Mouse (Mus musculus) neural tube, embryonic 14.5 days (tissue): ENCODE measurements around the gene Asgr1. TPM values are rescaled to one million over a fixed set of nuclear protein-coding genes. Genes with fewer than 3 reads are reported as not detected.
"Not testable (repeated sequence)": the region's sequence is repeated elsewhere in the genome, so short reads cannot be mapped to it uniquely, and the experiment has no call there.

ENCODE experiments used
- ATAC-seq: fragments of 200-750 bp; cut with Nextera tagmentation; 2 replicates; pipeline ENCODE4 v1.8.0; 2017; ENCODE audit warnings: low read depth, mild to moderate bottlenecking, moderate TSS enrichment, moderate library complexity
- H3K27ac ChIP-seq: fragments of 300-500 bp; sonication (generic); 2 replicates; pipeline ENCODE4 v1.5.1; 2014; ENCODE audit warnings: low read depth, mild to moderate bottlenecking, control low read depth, low read length, moderate library complexity, mixed read lengths
- H3K27me3 ChIP-seq: fragments of 300-500 bp; sonication (generic); 2 replicates; pipeline ENCODE4 v1.6.1; 2014; ENCODE audit warnings: low read length; ENCODE audit not compliant: control insufficient read depth, insufficient read depth
- H3K36me3 ChIP-seq: fragments of 300-500 bp; sonication (generic); 2 replicates; pipeline ENCODE4 v1.6.1; 2014; ENCODE audit warnings: low read length, mixed read lengths; ENCODE audit not compliant: control insufficient read depth, insufficient read depth
- H3K4me1 ChIP-seq: fragments of 300-500 bp; sonication (generic); 2 replicates; pipeline ENCODE4 v1.6.1; 2014; ENCODE audit warnings: low read length; ENCODE audit not compliant: control insufficient read depth, insufficient read depth
- H3K4me2 ChIP-seq: fragments of 300-500 bp; sonication (generic); 2 replicates; pipeline ENCODE4 v1.6.1; 2014; ENCODE audit warnings: mild to moderate bottlenecking, low read depth, low read length, control low read depth
- H3K4me3 ChIP-seq: fragments of 300-500 bp; sonication (generic); 2 replicates; pipeline ENCODE4 v1.5.1; 2014; ENCODE audit warnings: low read depth, low read length, control low read depth, mixed read lengths
- H3K9ac ChIP-seq: fragments of 300-500 bp; sonication (generic); replicated peaks from 2 replicates; pipeline ENCODE4 v1.6.1; 2014; ENCODE audit warnings: low read depth, mild to moderate bottlenecking, control low read depth, low read length, mixed read lengths
- H3K9me3 ChIP-seq: fragments of 300-500 bp; sonication (generic); 2 replicates; pipeline ENCODE4 v1.6.1; 2016; ENCODE audit warnings: low read length; ENCODE audit not compliant: control insufficient read depth
- WGBS: fragments of 180-500 bp; shearing (Covaris S2); extraction: QIAGEN DNeasy Blood & Tissue Kit; methylation state at CpG from one replicate; pipeline ENCODE4 v1.1.7; 2014; 5-methylcytosine and 5-hydroxymethylcytosine counted together
- polyA plus RNA-seq: library from polyadenylated mRNA; unstranded; fragments of >200 nt; fragmentation: Nextera tagmentation; extraction: Ambion mirVana; gene quantifications from 2 replicates; pipeline ENCODE4 v1.2.1, GENCODE M21; 2014

Asgr1 gene
- polyA plus RNA-seq, 1 experiment from 2014 or later: not detected

- WGBS: 20% methylated on average over 3 of the region's 3 CpGs
- 0 out of 2 replicates have a peak, but pooled peaks cover 2% of the 10 kb centered on the region for H3K4me1 ChIP-seq
- peak; percentile 46; the same call in 1 of the 2 replicates for ATAC-seq
- no peak overlapping the region for H3K9ac ChIP-seq
- no peaks in the 10 kb centered on the region for H3K36me3 ChIP-seq
- H3K27ac ChIP-seq: peak overlapping the region; percentile 13; the same call in 1 of the 2 replicates
- no peaks in the 10 kb centered on the region for H3K27me3 ChIP-seq
- no peak overlapping the region for H3K4me3 ChIP-seq
- H3K9me3 ChIP-seq: no peaks in the 10 kb centered on the region
- no peak overlapping the region for H3K4me2 ChIP-seq
Measured at GRCm38 (mm10) chr11:70068245-70068644, 14.4 kb downstream of the Asgr1 start.

GRCm38 (mm10) chr11:70070057-70070456, 16.2 kb downstream of the Asgr1 start:
- Histone ChIP-seq H3K27me3 (no peaks in the 10 kb centered on the region), H3K4me2 (no peak overlapping the region), H3K9me3 (no peaks in the 10 kb centered on the region), H3K4me1 (0 out of 2 replicates have a peak, but pooled peaks cover 2% of the 10 kb centered on the region), H3K9ac (no peak overlapping the region), H3K4me3 (no peak overlapping the region), H3K36me3 (no peaks in the 10 kb centered on the region), H3K27ac (no peak overlapping the region)
- WGBS: 32% methylated on average over 6 of the region's 6 CpGs
- no peak for ATAC-seq

- not testable (repeated sequence) for H3K27ac ChIP-seq, H3K4me3 ChIP-seq, H3K36me3 ChIP-seq, H3K9me3 ChIP-seq, ATAC-seq, H3K9ac ChIP-seq, H3K27me3 ChIP-seq, H3K4me2 ChIP-seq, H3K4me1 ChIP-seq
- 89% methylated on average over 3 of the region's 3 CpGs for WGBS
Measured at GRCm38 (mm10) chr11:70070603-70071002, 16.7 kb downstream of the Asgr1 start.

GRCm38 (mm10) chr11:70074379-70075071, 20.6 kb downstream of the Asgr1 start:
- ATAC-seq: no peak

GRCm38 (mm10) chr11:70075581-70075980, 21.7 kb downstream of the Asgr1 start:
- ATAC-seq: no peak
- Histone ChIP-seq H3K27me3 (no peaks in the 10 kb centered on the region), H3K36me3 (no peaks in the 10 kb centered on the region), H3K27ac (no peak overlapping the region), H3K9ac (no peak overlapping the region), H3K9me3 (no peaks in the 10 kb centered on the region), H3K4me1 (no peaks in the 10 kb centered on the region), H3K4me3 (no peak overlapping the region), H3K4me2 (no peak overlapping the region)
- WGBS: 87% methylated on average over 6 of the region's 6 CpGs

More at GRCm38 (mm10) chr11:70074379-70075071, 20.6 kb downstream of the Asgr1 start:
- no peak overlapping the region for H3K27ac ChIP-seq
- H3K27me3 ChIP-seq: no peaks in the 10 kb centered on the region
- 39% methylated on average over 17 of the region's 17 CpGs for WGBS
- H3K9ac ChIP-seq: no peak overlapping the region
- H3K36me3 ChIP-seq: no peaks in the 10 kb centered on the region
- H3K4me2 ChIP-seq: no peak overlapping the region
- H3K4me3 ChIP-seq: no peak overlapping the region
- 0 out of 2 replicates have a peak, but pooled peaks cover 2% of the 10 kb centered on the region for H3K4me1 ChIP-seq
- H3K9me3 ChIP-seq: no peaks in the 10 kb centered on the region

GRCm38 (mm10) chr11:70077441-70077840, 23.6 kb downstream of the Asgr1 start:
- 70% methylated on average over 2 of the region's 3 CpGs for WGBS

GRCm38 (mm10) chr11:70079175-70079574, 25.3 kb downstream of the Asgr1 start:
- H3K27me3 ChIP-seq: no peaks in the 10 kb centered on the region
- H3K9me3 ChIP-seq: no peaks in the 10 kb centered on the region
- ATAC-seq: no peak
- WGBS: 70% methylated on average over 6 of the region's 6 CpGs
- H3K9ac ChIP-seq: no peak overlapping the region
- no peak overlapping the region for H3K4me3 ChIP-seq
- H3K27ac ChIP-seq: no peak overlapping the region
- H3K4me2 ChIP-seq: no peak overlapping the region
- no peaks in the 10 kb centered on the region for H3K36me3 ChIP-seq
- no peaks in the 10 kb centered on the region for H3K4me1 ChIP-seq

More at GRCm38 (mm10) chr11:70077441-70077840, 23.6 kb downstream of the Asgr1 start:
- no peaks in the 10 kb centered on the region for H3K36me3 ChIP-seq
- H3K4me1 ChIP-seq: no peaks in the 10 kb centered on the region
- H3K4me3 ChIP-seq: no peak overlapping the region
- H3K9ac ChIP-seq: no peak overlapping the region
- no peak for ATAC-seq
- no peak overlapping the region for H3K4me2 ChIP-seq
- no peaks in the 10 kb centered on the region for H3K27me3 ChIP-seq
- H3K27ac ChIP-seq: no peak overlapping the region
- no peaks in the 10 kb centered on the region for H3K9me3 ChIP-seq

GRCm38 (mm10) chr11:70079928-70080327, 26.0 kb downstream of the Asgr1 start:
- WGBS: 82% methylated on average over 7 of the region's 7 CpGs
- no peaks in the 10 kb centered on the region for H3K9me3 ChIP-seq
- no peaks in the 10 kb centered on the region for H3K36me3 ChIP-seq
- H3K4me1 ChIP-seq: no peaks in the 10 kb centered on the region
- no peak overlapping the region for H3K4me3 ChIP-seq
- no peak overlapping the region for H3K27ac ChIP-seq
- ATAC-seq: no peak
- H3K27me3 ChIP-seq: no peaks in the 10 kb centered on the region
- H3K9ac ChIP-seq: no peak overlapping the region
- H3K4me2 ChIP-seq: no peak overlapping the region

GRCm38 (mm10) chr11:70080803-70081590, 27.1 kb downstream of the Asgr1 start:
- no peak for ATAC-seq
- WGBS: 86% methylated on average over 15 of the region's 15 CpGs

More at GRCm38 (mm10) chr11:70080803-70081590, 27.1 kb downstream of the Asgr1 start:
- Histone ChIP-seq H3K4me1 (no peaks in the 10 kb centered on the region), H3K9ac (no peak overlapping the region), H3K9me3 (no peaks in the 10 kb centered on the region), H3K4me3 (no peak overlapping the region), H3K4me2 (no peak overlapping the region), H3K27ac (no peak overlapping the region), H3K27me3 (no peaks in the 10 kb centered on the region), H3K36me3 (no peaks in the 10 kb centered on the region)
